Mouse (Mus musculus) forebrain, embryonic 12.5 days (tissue): Measurements from ENCODE around the gene Vps53. TPM values are rescaled to one million over a fixed set of nuclear protein-coding genes. Genes with fewer than 3 reads are reported as not detected.
A peak's percentile ranks its signal among the peaks of the same experiment; 100 is the strongest.

Source experiments
- ATAC-seq: fragments of 200-750 bp; cut with Nextera tagmentation; 2 replicates; pipeline ENCODE4 v1.8.0; 2017; ENCODE audit warnings: moderate TSS enrichment; ENCODE audit not compliant: low FRiP score
- H3K27ac ChIP-seq: fragments of 300-500 bp; sonication (generic); 2 replicates; pipeline ENCODE4 v1.5.1; 2016; ENCODE audit warnings: mild to moderate bottlenecking
- H3K27me3 ChIP-seq: fragments of 300-500 bp; sonication (generic); 2 replicates; pipeline ENCODE4 v1.6.1; 2016; ENCODE audit warnings: mild to moderate bottlenecking
- H3K36me3 ChIP-seq: fragments of 300-500 bp; sonication (generic); replicated peaks from 2 replicates; pipeline ENCODE4 v1.6.1; 2016; ENCODE audit warnings: mild to moderate bottlenecking
- H3K4me1 ChIP-seq: fragments of 300-500 bp; sonication (generic); 2 replicates; pipeline ENCODE4 v1.6.1; 2016
- H3K4me2 ChIP-seq: fragments of 300-500 bp; sonication (generic); 2 replicates; pipeline ENCODE4 v1.6.1; 2016; ENCODE audit warnings: mild to moderate bottlenecking, moderate library complexity
- H3K4me3 ChIP-seq: fragments of 300-500 bp; sonication (generic); replicated peaks from 2 replicates; pipeline ENCODE4 v1.5.1; 2016; ENCODE audit warnings: mild to moderate bottlenecking
- H3K9ac ChIP-seq: fragments of 300-500 bp; sonication (generic); 2 replicates; pipeline ENCODE4 v1.6.1; 2016; ENCODE audit warnings: mild to moderate bottlenecking
- H3K9me3 ChIP-seq: fragments of 300-500 bp; sonication (generic); 2 replicates; pipeline ENCODE4 v1.6.1; 2016
- WGBS: fragments of 180-500 bp; shearing (Covaris S2); methylation state at CpG from one replicate; pipeline ENCODE4 v1.1.7; 2016; 5-methylcytosine and 5-hydroxymethylcytosine counted together
- polyA plus RNA-seq: library from polyadenylated mRNA; unstranded; fragments of >200 nt; fragmentation: Nextera tagmentation; extraction: Ambion mirVana; gene quantifications from 2 replicates; pipeline ENCODE4 v1.2.1, GENCODE M21; 2016

The Vps53 gene
- polyA plus RNA-seq, 1 experiment from 2014 or later: 51.9 TPM

- H3K27ac ChIP-seq: no peak overlapping the region
- H3K36me3 ChIP-seq: peaks cover 4% of the 10 kb centered on the region; the same call in 1 of the 2 replicates
- no peak overlapping the region for H3K4me3 ChIP-seq
- H3K9me3 ChIP-seq: no peaks in the 10 kb centered on the region
- no peak overlapping the region for H3K4me2 ChIP-seq
- WGBS: 90% methylated on average over 8 of the region's 8 CpGs
- no peaks in the 10 kb centered on the region for H3K27me3 ChIP-seq
- ATAC-seq: no peak
- 0 out of 2 replicates have a peak, but pooled peaks cover 2% of the 10 kb centered on the region for H3K4me1 ChIP-seq
- H3K9ac ChIP-seq: no peak overlapping the region
Measured at GRCm38 (mm10) chr11:76040106-76040505, 139.3 kb downstream of the Vps53 start.

DNA sequence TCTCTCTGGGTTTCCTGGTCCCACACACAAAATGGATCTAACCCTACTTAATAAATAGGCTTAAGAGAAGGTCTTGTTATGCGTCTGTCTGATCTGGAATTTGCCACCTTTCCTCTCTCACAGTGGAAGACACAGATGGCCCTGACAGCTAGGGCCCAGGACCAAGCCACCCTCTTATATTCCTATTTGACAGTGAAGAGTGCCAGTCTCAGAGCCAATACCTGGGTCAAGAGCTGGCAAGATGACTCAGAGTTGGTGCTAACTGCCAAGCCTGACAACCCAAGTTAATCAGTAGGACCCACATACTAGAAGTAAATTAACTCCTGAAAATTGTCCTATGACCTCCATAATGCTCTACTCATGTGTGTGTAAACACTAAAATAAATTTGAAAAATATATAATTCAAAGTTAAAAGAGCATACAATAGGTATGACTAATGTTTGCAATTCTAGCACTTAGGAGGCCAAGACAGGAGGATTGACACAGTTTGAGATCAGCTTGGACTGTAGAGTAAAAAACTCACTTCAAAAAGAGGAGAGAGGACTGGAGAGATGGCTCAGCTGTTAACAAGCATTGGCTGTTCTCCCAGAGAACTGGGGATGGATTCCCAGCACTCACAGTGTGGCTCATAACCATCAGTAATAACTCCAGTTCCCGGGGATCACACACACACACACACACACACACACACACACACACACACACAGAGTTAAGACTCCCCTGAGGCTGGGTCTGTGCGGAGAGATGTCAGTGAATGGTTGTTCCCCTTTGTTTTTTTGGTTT is 140.0 kb downstream of the Vps53 start:
- no peaks in the 10 kb centered on the region for H3K27me3 ChIP-seq
- H3K4me2 ChIP-seq: no peak overlapping the region
- no peaks in the 10 kb centered on the region for H3K36me3 ChIP-seq
- 90% methylated on average over 3 of the region's 3 CpGs for WGBS
- no peak for ATAC-seq
- no peak overlapping the region for H3K4me3 ChIP-seq
- H3K9me3 ChIP-seq: no peaks in the 10 kb centered on the region
- H3K27ac ChIP-seq: no peak overlapping the region
- H3K9ac ChIP-seq: no peak overlapping the region
- 0 out of 2 replicates have a peak, but pooled peaks cover 2% of the 10 kb centered on the region for H3K4me1 ChIP-seq

DNA sequence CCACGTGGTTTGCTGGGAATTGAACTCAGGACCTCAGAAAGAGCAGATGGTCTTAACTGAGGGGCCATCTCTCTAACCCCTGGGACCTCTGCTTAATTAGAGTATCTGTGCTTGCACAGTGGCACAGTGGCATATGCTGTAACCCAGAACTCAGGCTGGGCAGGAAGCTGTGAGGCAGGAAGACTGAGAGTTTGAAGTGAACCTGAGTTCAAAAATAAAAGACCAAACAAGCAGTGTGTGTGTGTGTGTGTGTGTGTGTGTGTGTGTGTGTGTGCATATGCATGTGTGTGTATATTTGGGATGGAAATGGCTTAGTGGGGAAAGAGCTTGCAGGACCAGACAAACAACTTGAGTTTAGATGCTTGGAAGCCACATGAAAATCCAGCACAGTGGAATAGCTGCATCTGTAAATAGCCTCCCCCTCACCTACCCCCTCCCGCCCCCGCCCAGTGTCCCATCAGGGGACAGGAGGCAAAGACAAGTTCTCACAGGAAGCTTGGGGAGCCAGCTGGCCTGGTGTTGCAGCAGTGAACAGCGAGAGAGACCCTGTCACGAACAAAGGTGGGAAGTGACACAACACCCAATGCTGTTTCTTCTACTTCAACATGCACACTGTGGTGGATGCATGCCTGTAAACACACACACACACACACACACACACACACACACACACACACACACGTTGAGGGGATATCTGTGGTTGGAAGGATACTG is 141.7 kb downstream of the Vps53 start:
- Histone ChIP-seq H3K27me3 (no peaks in the 10 kb centered on the region), H3K4me1 (0 out of 2 replicates have a peak, but pooled peaks cover 2% of the 10 kb centered on the region), H3K9me3 (no peaks in the 10 kb centered on the region), H3K4me2 (no peak overlapping the region), H3K27ac (no peak overlapping the region), H3K9ac (no peak overlapping the region), H3K36me3 (no peaks in the 10 kb centered on the region), H3K4me3 (no peak overlapping the region)
- 51% methylated on average over 5 of the region's 6 CpGs for WGBS
- no peak for ATAC-seq

DNA sequence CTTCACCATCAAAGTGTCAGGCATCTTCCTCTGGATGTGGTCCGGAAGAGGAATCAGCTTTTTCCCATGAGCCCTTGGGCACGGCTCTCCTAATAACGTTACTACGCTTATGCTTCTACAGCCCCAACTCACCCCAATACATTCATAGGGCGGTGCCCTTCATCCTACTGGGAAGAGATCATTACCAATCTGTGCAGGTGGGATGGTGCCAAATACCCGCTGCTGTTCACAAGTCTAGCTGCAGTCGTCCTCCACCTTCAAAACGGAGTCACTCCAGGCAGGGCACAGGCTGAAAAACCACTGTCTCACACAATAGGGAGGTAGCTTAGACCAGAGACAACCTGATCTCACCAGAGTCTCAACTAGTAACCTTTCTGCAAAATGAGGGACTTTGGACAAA is 144.3 kb downstream of the Vps53 start:
- Histone ChIP-seq H3K27ac (no peak overlapping the region), H3K4me3 (no peak overlapping the region), H3K36me3 (no peaks in the 10 kb centered on the region), H3K27me3 (peaks cover 2% of the 10 kb centered on the region; the same call in 1 of the 2 replicates), H3K4me1 (0 out of 2 replicates have a peak, but pooled peaks cover 2% of the 10 kb centered on the region), H3K9ac (no peak overlapping the region), H3K9me3 (no peaks in the 10 kb centered on the region), H3K4me2 (no peak overlapping the region)
- no peak for ATAC-seq
- 85% methylated on average over 8 of the region's 8 CpGs for WGBS

DNA sequence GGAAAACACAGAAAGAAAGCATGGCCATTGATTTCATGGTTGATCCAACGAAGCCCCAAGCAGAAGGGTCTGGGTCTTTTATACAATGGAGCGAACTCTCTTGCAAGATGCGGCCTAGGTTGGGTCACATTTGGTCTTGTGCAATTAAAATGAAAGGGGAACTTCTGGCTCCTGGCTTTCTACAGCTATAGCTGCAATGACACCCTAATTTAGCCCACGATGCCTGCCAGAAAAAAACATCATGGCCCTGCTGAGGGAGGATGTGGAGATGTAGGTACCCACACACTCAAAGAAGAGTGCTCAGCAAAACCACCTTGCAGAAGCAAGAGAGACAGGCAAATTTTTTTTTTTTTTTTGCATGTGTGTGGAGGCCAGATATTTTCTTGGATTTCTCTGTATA is 145.6 kb downstream of the Vps53 start:
- Histone ChIP-seq H3K4me3 (no peak overlapping the region), H3K27ac (no peak overlapping the region), H3K27me3 (peaks cover 13% of the 10 kb centered on the region), H3K4me1 (0 out of 2 replicates have a peak, but pooled peaks cover 2% of the 10 kb centered on the region), H3K9ac (no peak overlapping the region), H3K4me2 (no peak overlapping the region), H3K9me3 (no peaks in the 10 kb centered on the region), H3K36me3 (no peaks in the 10 kb centered on the region)
- no peak for ATAC-seq
- WGBS: 81% methylated on average over 4 of the region's 4 CpGs

- Histone ChIP-seq H3K9ac (no peak overlapping the region), H3K4me2 (no peak overlapping the region), H3K36me3 (no peaks in the 10 kb centered on the region), H3K9me3 (no peaks in the 10 kb centered on the region), H3K4me3 (no peak overlapping the region), H3K27ac (no peak overlapping the region), H3K27me3 (peaks cover 16% of the 10 kb centered on the region), H3K4me1 (0 out of 2 replicates have a peak, but pooled peaks cover 2% of the 10 kb centered on the region)
- 80% methylated on average over 6 of the region's 6 CpGs for WGBS
- ATAC-seq: no peak
Measured at GRCm38 (mm10) chr11:76033359-76033758, 146.1 kb downstream of the Vps53 start.

DNA sequence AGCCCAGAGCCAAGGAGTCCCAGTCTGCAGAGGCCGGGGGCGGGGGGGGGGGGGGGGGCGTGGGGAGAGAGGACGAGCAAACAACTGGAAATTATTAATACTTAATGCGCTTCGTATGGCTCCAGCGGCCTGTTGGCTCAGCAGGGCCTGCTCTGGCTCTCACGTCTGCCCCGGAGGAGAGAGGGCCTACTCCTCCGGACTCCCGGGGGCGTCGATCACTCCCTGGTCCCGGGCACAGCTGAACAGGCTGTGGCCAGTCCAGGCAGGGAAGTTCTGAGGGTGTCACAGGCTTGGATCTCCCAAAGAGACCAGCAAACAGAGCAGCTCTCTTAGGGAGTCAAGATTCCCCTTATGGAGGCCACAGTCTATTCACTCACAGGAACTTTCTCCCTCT is 151.4 kb downstream of the Vps53 start:
- H3K27me3 ChIP-seq: peaks cover 39% of the 10 kb centered on the region
- peak overlapping the region; percentile 65 for H3K4me3 ChIP-seq
- 0 out of 2 replicates have a peak overlapping the region, but pooled peaks have one; percentile 25 for H3K27ac ChIP-seq

GRCm38 (mm10) chr11:76027139-76028071 is 152.0 kb downstream of the Vps53 start, which contains the start of gene Rflnb:
Gene Rflnb (minus strand): TSS chr11:76027782.
- H3K9me3 ChIP-seq: no peaks in the 10 kb centered on the region
- peak; percentile 92 for ATAC-seq
- under 1% methylated on average over 108 of the region's 112 CpGs for WGBS
- peak within 1 kb of the TSS; percentile 63 for H3K9ac ChIP-seq
- H3K36me3 ChIP-seq: no peaks in the 10 kb centered on the region
- 0 out of 2 replicates have a peak within 1 kb of the TSS, but pooled peaks have one; percentile 25 for H3K27ac ChIP-seq
- peaks cover 21% of the 10 kb centered on the region for H3K4me1 ChIP-seq
- peaks cover 39% of the 10 kb centered on the region for H3K27me3 ChIP-seq
- H3K4me3 ChIP-seq: peak within 1 kb of the TSS; percentile 65
- H3K4me2 ChIP-seq: peak within 1 kb of the TSS; percentile 90

More for the DNA sequence above, 151.4 kb downstream of the Vps53 start:
- WGBS: 1% methylated on average over 10 of the region's 14 CpGs
- H3K9ac ChIP-seq: peak overlapping the region; percentile 63
- ATAC-seq: peak; percentile 30; the same call in 1 of the 2 replicates
- H3K4me1 ChIP-seq: peaks cover 21% of the 10 kb centered on the region
- H3K36me3 ChIP-seq: no peaks in the 10 kb centered on the region
- peak overlapping the region; percentile 90 for H3K4me2 ChIP-seq
- no peaks in the 10 kb centered on the region for H3K9me3 ChIP-seq

- Histone ChIP-seq H3K4me3 (peak overlapping the region; percentile 65), H3K9me3 (no peaks in the 10 kb centered on the region), H3K9ac (peak overlapping the region; percentile 63), H3K27ac (no peak overlapping the region), H3K4me1 (peaks cover 21% of the 10 kb centered on the region), H3K4me2 (peak overlapping the region; percentile 90), H3K36me3 (no peaks in the 10 kb centered on the region), H3K27me3 (peaks cover 39% of the 10 kb centered on the region)
- 1% methylated on average over 14 of the region's 14 CpGs for WGBS
- ATAC-seq: peak; percentile 15; the same call in 1 of the 2 replicates
Measured at GRCm38 (mm10) chr11:76026527-76027138, 152.8 kb downstream of the Vps53 start.

DNA sequence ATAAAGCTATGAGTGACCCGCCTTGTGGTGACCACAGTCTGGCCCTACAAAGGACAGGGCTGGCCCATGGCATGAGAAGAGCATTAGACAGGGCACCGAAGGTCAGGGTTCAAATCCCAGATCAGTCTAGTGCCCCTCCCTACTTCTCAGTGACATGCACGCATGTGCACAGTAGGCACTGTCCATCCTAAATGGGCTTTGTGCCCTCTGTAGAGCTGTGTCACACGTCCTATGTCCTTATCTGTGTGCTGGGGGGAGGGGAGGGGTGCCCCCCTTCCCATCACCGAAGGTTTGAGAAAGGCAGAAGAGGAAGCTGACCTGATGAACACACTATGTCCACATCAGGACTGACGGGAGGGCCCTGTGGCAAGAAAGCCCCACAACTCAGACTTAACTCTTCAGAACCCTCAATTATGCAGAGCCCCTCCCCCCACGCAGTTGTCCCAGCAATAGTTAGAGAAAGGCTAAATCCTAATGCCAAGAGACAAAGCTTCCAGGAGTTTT is 154.3 kb downstream of the Vps53 start:
- H3K9ac ChIP-seq: no peak overlapping the region
- peaks cover 36% of the 10 kb centered on the region for H3K27me3 ChIP-seq
- H3K4me2 ChIP-seq: no peak overlapping the region
- no peak overlapping the region for H3K4me3 ChIP-seq
- peaks cover 21% of the 10 kb centered on the region for H3K4me1 ChIP-seq
- H3K27ac ChIP-seq: no peak overlapping the region
- WGBS: 54% methylated on average over 7 of the region's 7 CpGs
- no peaks in the 10 kb centered on the region for H3K36me3 ChIP-seq
- no peak for ATAC-seq
- no peaks in the 10 kb centered on the region for H3K9me3 ChIP-seq

DNA sequence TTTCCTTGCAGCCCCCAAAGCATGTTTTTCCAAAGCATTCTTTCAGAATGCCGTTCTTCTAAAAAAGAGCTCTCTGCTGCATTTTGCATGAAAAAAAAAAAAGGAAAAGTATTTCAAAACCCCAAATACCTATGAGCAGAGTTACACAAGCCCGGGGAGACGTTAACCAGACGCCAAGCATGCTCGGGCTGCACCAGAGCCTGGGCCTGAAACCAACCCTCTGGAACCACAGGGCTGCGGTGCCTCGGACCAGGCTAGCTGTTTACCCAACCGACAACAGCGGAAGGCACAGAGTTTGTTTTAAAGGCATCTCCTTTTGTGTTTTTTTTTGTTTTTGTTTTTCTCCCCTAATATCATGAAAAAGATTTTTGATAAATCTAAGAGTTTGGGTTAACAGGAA is 158.5 kb downstream of the Vps53 start:
- Histone ChIP-seq H3K9me3 (no peaks in the 10 kb centered on the region), H3K27me3 (peaks cover 8% of the 10 kb centered on the region; the same call in 1 of the 2 replicates), H3K27ac (no peak overlapping the region), H3K4me3 (no peak overlapping the region), H3K4me2 (no peak overlapping the region), H3K36me3 (no peaks in the 10 kb centered on the region), H3K9ac (no peak overlapping the region), H3K4me1 (no peaks in the 10 kb centered on the region; the same call in 1 of the 2 replicates)
- no peak for ATAC-seq
- WGBS: 89% methylated on average over 9 of the region's 9 CpGs
